Comparison of ENCODE assay signal across 24 mouse cellular contexts in genomic region chr19:44884331-44884730, GRCm38 (mm10). TPM values are rescaled to one million over a fixed set of nuclear protein-coding genes. Genes with fewer than 3 reads are reported as not detected.
DNase-seq lines count a peak whose midpoint lies in the region; ATAC-seq and TF ChIP-seq lines count a peak whose summit lies in the region.
"Had no signal": no experiment of that assay in that cellular context is flagged by ENCODE, and none has a peak within 500 bp of the region (broad histone marks: within the 10 kb centered on the region; RNA-seq: fewer than 3 reads in every experiment).

No protein-coding gene starts in this region.

- no peak for ATAC-seq in forebrain, embryonic 11.5 days (replicated peaks; ENCODE audit: low FRiP score)
- no peak for ATAC-seq in forebrain, postnatal 0 days
- 0 out of 2 replicates have a peak, but pooled peaks have one; percentile 23 for ATAC-seq in kidney, embryonic 15.5 days (replicated peaks; ENCODE audit: low FRiP score)
- peak; percentile 66 for ATAC-seq in limb, embryonic 11.5 days (ENCODE audit: insufficient number of reproducible peaks, low FRiP score, low TSS enrichment, low read depth)
- ATAC-seq in CD4-positive, CD25-positive, alpha-beta regulatory T cell, adult 4 months: no peak
- ATAC-seq: forebrain, embryonic 15.5 days; hindbrain, postnatal 0 days; Patski had no signal

- H3K9me3 ChIP-seq in forebrain, embryonic 11.5 days (ENCODE audit: control insufficient read depth, low read length): no peaks in the 10 kb centered on the region
- H3K9me3 ChIP-seq in forebrain, postnatal 0 days (ENCODE audit: low read length): no peaks in the 10 kb centered on the region
- no peaks in the 10 kb centered on the region for H3K9me3 ChIP-seq in kidney, embryonic 15.5 days (replicated peaks)
- H3K9me3 ChIP-seq in embryonic facial prominence, embryonic 10.5 days: no peaks in the 10 kb centered on the region
- no peaks in the 10 kb centered on the region for H3K9me3 ChIP-seq in limb, embryonic 11.5 days (ENCODE audit: control insufficient read depth, low read length)
- H3K9me3 ChIP-seq: embryonic facial prominence, embryonic 12.5 days; embryonic facial prominence, embryonic 15.5 days; forebrain, embryonic 12.5 days; forebrain, embryonic 15.5 days; G1E had no signal

- peaks cover 9% of the 10 kb centered on the region for H3K4me1 ChIP-seq in forebrain, embryonic 11.5 days (replicated peaks; ENCODE audit: control insufficient read depth, insufficient read depth, low read length)
- peaks cover 17% of the 10 kb centered on the region for H3K4me1 ChIP-seq in forebrain, postnatal 0 days (ENCODE audit: insufficient read depth)
- H3K4me1 ChIP-seq in kidney, embryonic 15.5 days: peaks cover 45% of the 10 kb centered on the region
- peaks cover 7% of the 10 kb centered on the region for H3K4me1 ChIP-seq in kidney, adult 2 months (ENCODE audit: control insufficient read depth, insufficient read depth, low read length)
- peaks cover 51% of the 10 kb centered on the region for H3K4me1 ChIP-seq in embryonic facial prominence, embryonic 10.5 days
- peaks cover 28% of the 10 kb centered on the region for H3K4me1 ChIP-seq in limb, embryonic 11.5 days (ENCODE audit: control insufficient read depth, insufficient read depth, low read length)

- TF ChIP-seq POLR2A in kidney, adult 2 months (IDR thresholded peaks at IDR 0.05; ENCODE audit: low read depth, low read length): no peak

- no peak overlapping the region for H3K4me2 ChIP-seq in forebrain, embryonic 11.5 days (ENCODE audit: low read depth, low read length, severe bottlenecking)
- no peak overlapping the region for H3K4me2 ChIP-seq in forebrain, postnatal 0 days (ENCODE audit: low read depth)
- H3K4me2 ChIP-seq in kidney, embryonic 15.5 days: no peak overlapping the region
- no peak overlapping the region for H3K4me2 ChIP-seq in limb, embryonic 11.5 days (ENCODE audit: low read depth, severe bottlenecking)
- H3K4me2 ChIP-seq: embryonic facial prominence, embryonic 12.5 days; embryonic facial prominence, embryonic 15.5 days; forebrain, embryonic 12.5 days; forebrain, embryonic 15.5 days; heart, embryonic 11.5 days; hindbrain, embryonic 14.5 days had no signal

- H3K36me3 ChIP-seq in forebrain, embryonic 11.5 days (ENCODE audit: control insufficient read depth, insufficient read depth, low read length): no peaks in the 10 kb centered on the region
- H3K36me3 ChIP-seq in forebrain, postnatal 0 days (ENCODE audit: insufficient read depth): no peaks in the 10 kb centered on the region
- no peaks in the 10 kb centered on the region for H3K36me3 ChIP-seq in kidney, embryonic 15.5 days
- no peaks in the 10 kb centered on the region for H3K36me3 ChIP-seq in kidney, adult 2 months (ENCODE audit: control insufficient read depth, insufficient read depth, low read length)
- no peaks in the 10 kb centered on the region for H3K36me3 ChIP-seq in embryonic facial prominence, embryonic 10.5 days (replicated peaks)
- H3K36me3 ChIP-seq in limb, embryonic 11.5 days (ENCODE audit: control insufficient read depth, insufficient read depth, low read length): no peaks in the 10 kb centered on the region
- H3K36me3 ChIP-seq: embryonic facial prominence, embryonic 12.5 days; embryonic facial prominence, embryonic 15.5 days; forebrain, embryonic 12.5 days; forebrain, embryonic 15.5 days; G1E had no signal

- 21% methylated on average over 3 of the region's 3 CpGs for WGBS in forebrain, embryonic 11.5 days
- WGBS in forebrain, postnatal 0 days: 32% methylated on average over 3 of the region's 3 CpGs
- 19% methylated on average over 3 of the region's 3 CpGs for WGBS in kidney, embryonic 15.5 days
- 73% methylated on average over 3 of the region's 3 CpGs for WGBS in kidney, adult 2 months
- 9% methylated on average over 3 of the region's 3 CpGs for WGBS in embryonic facial prominence, embryonic 10.5 days
- WGBS in limb, embryonic 11.5 days: 15% methylated on average over 3 of the region's 3 CpGs

- TF ChIP-seq CTCF in forebrain, postnatal 0 days (IDR thresholded peaks at IDR 0.05; ENCODE audit: low read depth): no peak
- no peak for TF ChIP-seq CTCF in kidney, adult 2 months (conservative IDR thresholded peaks at IDR 0.05; ENCODE audit: insufficient read depth, insufficient read length, low read depth, low read length)

- H3K27me3 ChIP-seq in forebrain, embryonic 11.5 days (ENCODE audit: control insufficient read depth, insufficient read depth, low read length): peaks cover 74% of the 10 kb centered on the region
- H3K27me3 ChIP-seq in forebrain, postnatal 0 days (ENCODE audit: insufficient read depth, low read length): peaks cover 29% of the 10 kb centered on the region
- peaks cover 57% of the 10 kb centered on the region for H3K27me3 ChIP-seq in kidney, embryonic 15.5 days
- H3K27me3 ChIP-seq in kidney, adult 2 months (replicated peaks; ENCODE audit: control insufficient read depth, insufficient read depth, low read length): no peaks in the 10 kb centered on the region
- H3K27me3 ChIP-seq in embryonic facial prominence, embryonic 10.5 days (replicated peaks; ENCODE audit: low read depth, poor library complexity, severe bottlenecking): peaks cover 95% of the 10 kb centered on the region
- peaks cover 3% of the 10 kb centered on the region; the same call in 1 of the 2 replicates for H3K27me3 ChIP-seq in limb, embryonic 11.5 days (ENCODE audit: control insufficient read depth, insufficient read depth, low read length)
- H3K27me3 ChIP-seq: Patski had no signal

- no peak overlapping the region for H3K9ac ChIP-seq in forebrain, embryonic 11.5 days (ENCODE audit: low read length)
- H3K9ac ChIP-seq in forebrain, postnatal 0 days: no peak overlapping the region
- no peak overlapping the region for H3K9ac ChIP-seq in kidney, embryonic 15.5 days
- no peak overlapping the region for H3K9ac ChIP-seq in limb, embryonic 11.5 days (ENCODE audit: low read length)
- H3K9ac ChIP-seq: embryonic facial prominence, embryonic 12.5 days; embryonic facial prominence, embryonic 15.5 days; forebrain, embryonic 12.5 days; forebrain, embryonic 15.5 days; hindbrain, embryonic 14.5 days had no signal

- H3K27ac ChIP-seq in forebrain, embryonic 11.5 days (ENCODE audit: low read depth, low read length): no peak overlapping the region
- H3K27ac ChIP-seq in forebrain, postnatal 0 days (ENCODE audit: low read depth, low read length): no peak overlapping the region
- H3K27ac ChIP-seq in kidney, embryonic 15.5 days: no peak overlapping the region
- no peak overlapping the region for H3K27ac ChIP-seq in kidney, adult 2 months (ENCODE audit: insufficient read depth, low read depth, low read length)
- H3K27ac ChIP-seq in embryonic facial prominence, embryonic 10.5 days (replicated peaks): 0 out of 2 replicates have a peak overlapping the region, but pooled peaks have one; percentile 2
- H3K27ac ChIP-seq in limb, embryonic 11.5 days (replicated peaks; ENCODE audit: low read depth, low read length): 0 out of 2 replicates have a peak overlapping the region, but pooled peaks have one; percentile 15
- H3K27ac ChIP-seq: embryonic facial prominence, embryonic 12.5 days; embryonic facial prominence, embryonic 15.5 days; forebrain, embryonic 12.5 days; forebrain, embryonic 15.5 days; gastrocnemius, adult 2 months; hindbrain, embryonic 14.5 days; hindbrain, postnatal 0 days had no signal

- DNase-seq in forebrain, embryonic 11.5 days (ENCODE audit: low spot score): peak; percentile 45
- DNase-seq in forebrain, postnatal 0 days: no peak
- no peak for DNase-seq in kidney, adult 2 months
- DNase-seq in embryonic facial prominence, embryonic 10.5 days (ENCODE audit: low spot score): no peak
- DNase-seq in limb, embryonic 11.5 days (ENCODE audit: low spot score): no peak
- no peak for DNase-seq in ovary, postnatal 36 days (ENCODE audit: low spot score)
- DNase-seq: adrenal gland, postnatal 10 days; adrenal gland, postnatal 36 days; cerebellum, adult 18-20 months; cerebellum, adult 9-10 months; cerebellum, postnatal 14 days; gastrocnemius, adult 2 months; gastrocnemius, postnatal 14 days had no signal

- H3K4me3 ChIP-seq in forebrain, embryonic 11.5 days (ENCODE audit: low read depth, low read length): no peak overlapping the region
- H3K4me3 ChIP-seq in forebrain, postnatal 0 days (ENCODE audit: low read depth, low read length): no peak overlapping the region
- H3K4me3 ChIP-seq in kidney, embryonic 15.5 days (replicated peaks): no peak overlapping the region
- H3K4me3 ChIP-seq in kidney, adult 2 months (ENCODE audit: insufficient read depth, low read depth, low read length): no peak overlapping the region
- no peak overlapping the region for H3K4me3 ChIP-seq in embryonic facial prominence, embryonic 10.5 days
- no peak overlapping the region for H3K4me3 ChIP-seq in limb, embryonic 11.5 days (ENCODE audit: low read depth, low read length)
- H3K4me3 ChIP-seq: embryonic facial prominence, embryonic 12.5 days; embryonic facial prominence, embryonic 15.5 days; forebrain, embryonic 12.5 days; forebrain, embryonic 15.5 days; gastrocnemius, adult 2 months had no signal

RNA-seq across cellular contexts. Expression of gene Slf2, which starts 46.6 kb away (rescaled TPM):
- 55.6 and 59.3 TPM in 2 replicates for polyA plus RNA-seq in forebrain, embryonic 11.5 days (2014; fragmentation: Nextera tagmentation; extraction: Ambion mirVana)
- 42.7 and 50.0 TPM in 2 replicates for total RNA-seq in forebrain, postnatal 0 days (2014; rRNA removed)
- polyA plus RNA-seq in forebrain, postnatal 0 days (2015; fragmentation: Nextera tagmentation; extraction: Ambion mirVana): 11.1 and 16.1 TPM in 2 replicates
- polyA plus RNA-seq in kidney, embryonic 15.5 days (2015; fragmentation: Nextera tagmentation; extraction: Ambion mirVana): 40.5 and 40.6 TPM in 2 replicates
- polyA plus RNA-seq in kidney, adult 2 months (2012; rRNA removed): 10.5 and 31.1 TPM in 2 replicates
- polyA plus RNA-seq in embryonic facial prominence, embryonic 10.5 days (2016; fragmentation: Nextera tagmentation; extraction: Ambion mirVana): 56.3 and 57.8 TPM in 2 replicates
- polyA plus RNA-seq in limb, embryonic 11.5 days (2014; fragmentation: Nextera tagmentation; extraction: Ambion mirVana): 57.0 and 61.6 TPM in 2 replicates
- 10 to 100 TPM; 24.7 to 28.4 TPM for polyA plus RNA-seq in CD4-positive, CD25-positive, alpha-beta regulatory T cell, adult 4 months (2017; shearing (Covaris generic))

Comparison
In these comparisons a context has a peak if more than half of its experiments do, and no peak if none do; other contexts are left out.
1. ATAC-seq: peak in kidney, embryonic 15.5 days (single experiment) and limb, embryonic 11.5 days (single experiment); none in forebrain, embryonic 11.5 days (single experiment), forebrain, postnatal 0 days (single experiment) and CD4-positive, CD25-positive, alpha-beta regulatory T cell, adult 4 months (single experiment).
2. H3K27ac ChIP-seq: peak in embryonic facial prominence, embryonic 10.5 days (single experiment) and limb, embryonic 11.5 days (single experiment); none in forebrain, embryonic 11.5 days (single experiment), forebrain, postnatal 0 days (single experiment), kidney, embryonic 15.5 days (single experiment) and kidney, adult 2 months (single experiment).